Mouse (Mus musculus): ENCODE measurements around the gene Cacna1e. TPM values are rescaled to one million over a fixed set of nuclear protein-coding genes. Genes with fewer than 3 reads are reported as not detected.

Cacna1e gene
- polyA plus RNA-seq, 1 experiment from 2014 or later = 1.8 TPM

GRCm38 (mm10) chr1:154774468-154774867 is 109.8 kb downstream of the Cacna1e start:
- Histone ChIP-seq H3K36me3 (no peaks in the 10 kb centered on the region), H3K4me3 (no peak overlapping the region), H3K4me2 (replicated peaks) (no peak overlapping the region), H3K9ac (no peak overlapping the region), H3K27ac (no peak overlapping the region), H3K4me1 (peaks cover 3% of the 10 kb centered on the region; the same call in 1 of the 2 replicates), H3K27me3 (no peaks in the 10 kb centered on the region), H3K9me3 (no peaks in the 10 kb centered on the region)
- WGBS = 89% methylated on average over 3 of the region's 3 CpGs
- no peak for ATAC-seq (ENCODE audit: insufficient number of reproducible peaks, insufficient read depth, low FRiP score, low TSS enrichment)

- no peaks in the 10 kb centered on the region for H3K9me3 ChIP-seq
- no peak overlapping the region for H3K27ac ChIP-seq
- no peaks in the 10 kb centered on the region for H3K27me3 ChIP-seq
- ATAC-seq (ENCODE audit: insufficient number of reproducible peaks, insufficient read depth, low FRiP score, low TSS enrichment) = no peak
- H3K4me1 ChIP-seq = peaks cover 3% of the 10 kb centered on the region; the same call in 1 of the 2 replicates
- no peak overlapping the region for H3K9ac ChIP-seq
- H3K36me3 ChIP-seq = no peaks in the 10 kb centered on the region
- no peak overlapping the region for H3K4me2 ChIP-seq (replicated peaks)
- H3K4me3 ChIP-seq = no peak overlapping the region
Observed at GRCm38 (mm10) chr1:154771111-154771510, 113.2 kb downstream of the Cacna1e start.

- 49% methylated on average over 3 of the region's 3 CpGs for WGBS
- Histone ChIP-seq H3K36me3 (no peaks in the 10 kb centered on the region), H3K4me1 (peaks cover 3% of the 10 kb centered on the region; the same call in 1 of the 2 replicates), H3K27me3 (no peaks in the 10 kb centered on the region), H3K4me2 (replicated peaks) (no peak overlapping the region), H3K9me3 (no peaks in the 10 kb centered on the region), H3K27ac (no peak overlapping the region), H3K9ac (no peak overlapping the region), H3K4me3 (no peak overlapping the region)
- 0 out of 2 replicates have a peak, but pooled peaks have one; percentile 67 for ATAC-seq (ENCODE audit: insufficient number of reproducible peaks, insufficient read depth, low FRiP score, low TSS enrichment)
Observed at GRCm38 (mm10) chr1:154770542-154770941, 113.8 kb downstream of the Cacna1e start.

GRCm38 (mm10) chr1:154763132-154763531 is 121.2 kb downstream of the Cacna1e start:
- WGBS = 70% methylated on average over 4 of the region's 4 CpGs
- no peak overlapping the region for H3K27ac ChIP-seq
- H3K9me3 ChIP-seq = no peaks in the 10 kb centered on the region
- no peaks in the 10 kb centered on the region for H3K4me1 ChIP-seq
- H3K27me3 ChIP-seq = no peaks in the 10 kb centered on the region
- ATAC-seq (ENCODE audit: insufficient number of reproducible peaks, insufficient read depth, low FRiP score, low TSS enrichment) = no peak
- H3K36me3 ChIP-seq = no peaks in the 10 kb centered on the region
- H3K4me2 ChIP-seq (replicated peaks) = no peak overlapping the region
- H3K4me3 ChIP-seq = no peak overlapping the region
- no peak overlapping the region for H3K9ac ChIP-seq

- 82% methylated on average over 2 of the region's 2 CpGs for WGBS
- Histone ChIP-seq H3K9ac (no peak overlapping the region), H3K9me3 (no peaks in the 10 kb centered on the region), H3K4me3 (no peak overlapping the region), H3K27ac (no peak overlapping the region), H3K4me1 (no peaks in the 10 kb centered on the region), H3K36me3 (no peaks in the 10 kb centered on the region), H3K4me2 (replicated peaks) (no peak overlapping the region), H3K27me3 (no peaks in the 10 kb centered on the region)
- ATAC-seq (ENCODE audit: insufficient number of reproducible peaks, insufficient read depth, low FRiP score, low TSS enrichment) = no peak
Observed at GRCm38 (mm10) chr1:154752081-154752480, 132.2 kb downstream of the Cacna1e start.

- no peaks in the 10 kb centered on the region for H3K4me1 ChIP-seq
- H3K36me3 ChIP-seq = no peaks in the 10 kb centered on the region
- no peak overlapping the region for H3K27ac ChIP-seq
- H3K9ac ChIP-seq = no peak overlapping the region
- no peak overlapping the region for H3K4me2 ChIP-seq (replicated peaks)
- no peaks in the 10 kb centered on the region for H3K9me3 ChIP-seq
- H3K27me3 ChIP-seq = no peaks in the 10 kb centered on the region
- no peak overlapping the region for H3K4me3 ChIP-seq
- no peak for ATAC-seq (ENCODE audit: insufficient number of reproducible peaks, insufficient read depth, low FRiP score, low TSS enrichment)
- WGBS = 74% methylated on average over 3 of the region's 3 CpGs
Observed at GRCm38 (mm10) chr1:154748531-154748930, 135.8 kb downstream of the Cacna1e start.

- Histone ChIP-seq H3K27ac (no peak overlapping the region), H3K4me2 (replicated peaks) (no peak overlapping the region), H3K4me3 (no peak overlapping the region), H3K36me3 (no peaks in the 10 kb centered on the region), H3K4me1 (no peaks in the 10 kb centered on the region), H3K27me3 (no peaks in the 10 kb centered on the region), H3K9ac (no peak overlapping the region), H3K9me3 (no peaks in the 10 kb centered on the region)
- 84% methylated on average over 6 of the region's 6 CpGs for WGBS
- ATAC-seq (ENCODE audit: insufficient number of reproducible peaks, insufficient read depth, low FRiP score, low TSS enrichment) = no peak
Observed at GRCm38 (mm10) chr1:154745241-154745640, 139.1 kb downstream of the Cacna1e start.

GRCm38 (mm10) chr1:154730411-154730961 is 153.8 kb downstream of the Cacna1e start:
- peaks cover 38% of the 10 kb centered on the region for H3K27me3 ChIP-seq
- H3K27ac ChIP-seq = no peak overlapping the region
- peaks cover 8% of the 10 kb centered on the region for H3K4me1 ChIP-seq
- H3K9me3 ChIP-seq = no peaks in the 10 kb centered on the region
- no peak overlapping the region for H3K4me3 ChIP-seq
- ATAC-seq (ENCODE audit: insufficient number of reproducible peaks, insufficient read depth, low FRiP score, low TSS enrichment) = no peak
- 68% methylated on average over 7 of the region's 7 CpGs for WGBS
- no peak overlapping the region for H3K9ac ChIP-seq
- no peaks in the 10 kb centered on the region for H3K36me3 ChIP-seq
- H3K4me2 ChIP-seq (replicated peaks) = no peak overlapping the region

- Histone ChIP-seq H3K9ac (no peak overlapping the region), H3K4me1 (peaks cover 8% of the 10 kb centered on the region), H3K4me2 (replicated peaks) (no peak overlapping the region), H3K4me3 (no peak overlapping the region), H3K27me3 (peaks cover 48% of the 10 kb centered on the region), H3K36me3 (no peaks in the 10 kb centered on the region), H3K9me3 (no peaks in the 10 kb centered on the region), H3K27ac (no peak overlapping the region)
- ATAC-seq (ENCODE audit: insufficient number of reproducible peaks, insufficient read depth, low FRiP score, low TSS enrichment) = no peak
- WGBS = 57% methylated on average over 6 of the region's 6 CpGs
Observed at GRCm38 (mm10) chr1:154729269-154729980, 154.9 kb downstream of the Cacna1e start.

GRCm38 (mm10) chr1:154728682-154729081 is 155.6 kb downstream of the Cacna1e start:
- no peak overlapping the region for H3K4me3 ChIP-seq
- no peak for ATAC-seq (ENCODE audit: insufficient number of reproducible peaks, insufficient read depth, low FRiP score, low TSS enrichment)
- WGBS = 37% methylated on average over 5 of the region's 5 CpGs
- H3K4me2 ChIP-seq (replicated peaks) = no peak overlapping the region
- H3K9ac ChIP-seq = no peak overlapping the region
- H3K27ac ChIP-seq = no peak overlapping the region
- H3K4me1 ChIP-seq = peaks cover 13% of the 10 kb centered on the region
- H3K9me3 ChIP-seq = no peaks in the 10 kb centered on the region
- no peaks in the 10 kb centered on the region for H3K36me3 ChIP-seq
- peaks cover 56% of the 10 kb centered on the region for H3K27me3 ChIP-seq

- ATAC-seq (ENCODE audit: insufficient number of reproducible peaks, insufficient read depth, low FRiP score, low TSS enrichment) = no peak
- 84% methylated on average over 8 of the region's 8 CpGs for whole genome bisulfite sequencing
- Histone ChIP-seq H3K4me3 (no peak overlapping the region), H3K4me1 (peaks cover 19% of the 10 kb centered on the region), H3K27me3 (peaks cover 66% of the 10 kb centered on the region), H3K27ac (no peak overlapping the region), H3K9me3 (no peaks in the 10 kb centered on the region), H3K9ac (no peak overlapping the region), H3K4me2 (replicated peaks) (no peak overlapping the region), H3K36me3 (no peaks in the 10 kb centered on the region)
Observed at GRCm38 (mm10) chr1:154727696-154728095, 156.6 kb downstream of the Cacna1e start.

GRCm38 (mm10) chr1:154726361-154727161 is 157.7 kb downstream of the Cacna1e start:
- ATAC-seq (ENCODE audit: insufficient number of reproducible peaks, insufficient read depth, low FRiP score, low TSS enrichment) = no peak
- peak overlapping the region; percentile 59 for H3K4me2 ChIP-seq (replicated peaks)
- no peaks in the 10 kb centered on the region for H3K9me3 ChIP-seq
- no peak overlapping the region for H3K27ac ChIP-seq
- no peaks in the 10 kb centered on the region for H3K36me3 ChIP-seq
- whole genome bisulfite sequencing = under 1% methylated on average over 45 of the region's 45 CpGs
- peak overlapping the region; percentile 41 for H3K4me3 ChIP-seq
- peaks cover 72% of the 10 kb centered on the region for H3K27me3 ChIP-seq
- H3K4me1 ChIP-seq = peaks cover 19% of the 10 kb centered on the region
- peak overlapping the region; percentile 45 for H3K9ac ChIP-seq

Data from embryonic facial prominence, embryonic 12.5 days (tissue).